Comparison of ENCODE assay signal across 27 mouse cellular contexts in genomic region chr13:29361842-29362241, GRCm38 (mm10).
A peak's percentile ranks its signal among the peaks of the same experiment; 100 is the strongest.
DNase-seq lines count a peak whose midpoint lies in the region.
"Had no signal": no experiment of that assay in that cellular context is flagged by ENCODE, and none has a peak within 500 bp of the region (broad histone marks: within the 10 kb centered on the region; RNA-seq: fewer than 3 reads in every experiment).

No protein-coding gene starts in this region.

- peak; percentile 58 for DNase-seq in ovary, adult 18-20 months (ENCODE audit: low spot score)
- DNase-seq in ovary, postnatal 10 days (ENCODE audit: low spot score) = no peak
- DNase-seq in Muller cell, postnatal 12 days (ENCODE audit: inconsistent ontology term) = peak; percentile 36
- DNase-seq in adrenal gland, adult 8-10 months = peak; percentile 80
- no peak for DNase-seq in gastrocnemius, postnatal 10 days
- DNase-seq in spleen, postnatal 4 days (ENCODE audit: low spot score in 2 of 2) = no peak
- no peak for DNase-seq in heart, adult 11 months
- DNase-seq: cerebellum, adult 11 months; cerebellum, adult 9-10 months; cerebellum, postnatal 36 days; embryo, embryonic 11 days; gastrocnemius, adult 2 months; heart, postnatal 10 days; kidney, adult 18-20 months; kidney, postnatal 36 days; right cerebral cortex, postnatal 4 days had no signal

- peak overlapping the region; percentile 51; the same call in 1 of the 2 replicates for H3K27ac ChIP-seq in brown adipose tissue, adult 24 weeks (replicated peaks; ENCODE audit: low read depth, low read length)
- H3K27ac ChIP-seq: embryonic facial prominence, embryonic 12.5 days; forebrain, embryonic 15.5 days; gastrocnemius, adult 2 months; heart, embryonic 13.5 days; hindbrain, embryonic 15.5 days; layer of hippocampus, adult 2 months; left cerebral cortex, adult 2 months; limb, embryonic 12.5 days; macrophage; midbrain, embryonic 12.5 days; neural tube, embryonic 13.5 days had no signal

- no peak overlapping the region for H3K4me3 ChIP-seq in brown adipose tissue, adult 24 weeks (ENCODE audit: insufficient read depth, low read depth, low read length)
- H3K4me3 ChIP-seq: embryonic facial prominence, embryonic 12.5 days; forebrain, embryonic 15.5 days; gastrocnemius, adult 2 months; heart, embryonic 13.5 days; hindbrain, embryonic 15.5 days; layer of hippocampus, adult 2 months; left cerebral cortex, adult 2 months; limb, embryonic 12.5 days; midbrain, embryonic 12.5 days; neural tube, embryonic 13.5 days had no signal

- peaks cover 5% of the 10 kb centered on the region for H3K4me1 ChIP-seq in brown adipose tissue, adult 24 weeks (ENCODE audit: control insufficient read depth, insufficient read depth, insufficient read length, low read length)

Comparison
In these comparisons a context has a peak if more than half of its experiments do, and no peak if none do; other contexts are left out.
1. DNase-seq: peak in ovary, adult 18-20 months (single experiment), Muller cell, postnatal 12 days (single experiment) and adrenal gland, adult 8-10 months (single experiment); none in ovary, postnatal 10 days (single experiment), gastrocnemius, postnatal 10 days (single experiment), spleen, postnatal 4 days (0 of 2) and heart, adult 11 months (single experiment).